Comparison of ENCODE assay signal across 22 mouse cellular contexts in the genomic region with DNA sequence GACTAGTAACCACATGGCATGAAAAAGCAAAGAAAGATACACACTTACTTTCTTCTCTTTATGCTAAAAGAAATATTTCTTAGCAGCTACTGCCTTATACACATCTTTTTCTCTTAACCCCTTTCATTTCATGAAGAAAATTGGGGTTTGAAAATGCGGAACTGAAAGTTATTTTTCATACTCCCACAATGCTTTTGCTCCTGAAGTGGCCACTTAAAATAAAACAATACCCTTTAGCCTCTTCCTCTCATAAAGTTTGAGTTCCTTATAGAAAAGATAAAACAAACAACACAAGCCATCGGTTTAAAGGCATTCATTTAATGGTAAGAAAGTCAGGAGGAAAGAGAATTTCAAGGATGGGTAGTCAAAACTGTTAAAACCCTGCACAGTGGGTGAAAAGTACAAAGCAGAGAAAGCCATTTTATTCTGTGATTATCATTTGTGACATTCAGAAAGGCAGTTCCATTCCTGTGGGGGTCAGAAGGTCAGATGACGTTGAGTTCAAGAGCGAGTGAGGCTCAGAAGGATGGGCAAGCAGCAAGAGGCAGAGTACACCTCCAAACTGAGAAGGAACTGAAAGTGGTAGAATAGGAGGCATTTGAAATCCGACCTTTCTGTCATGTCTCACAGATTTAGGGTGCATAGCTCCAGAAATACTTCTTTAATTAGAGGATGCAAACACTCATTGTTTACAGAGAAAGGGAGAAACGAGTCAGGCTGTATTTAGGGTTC. TPM values are rescaled to one million over a fixed set of nuclear protein-coding genes. Genes with fewer than 3 reads are reported as not detected.
"Had no signal": no experiment of that assay in that cellular context is flagged by ENCODE, and none has a peak within 500 bp of the region (broad histone marks: within the 10 kb centered on the region; RNA-seq: fewer than 3 reads in every experiment).

No protein-coding gene starts in this region.

- H3K4me3 ChIP-seq: kidney, embryonic 15.5 days; limb, embryonic 10.5 days; liver, embryonic 15.5 days; midbrain, embryonic 12.5 days; stomach, embryonic 15.5 days had no signal

- H3K9me3 ChIP-seq: kidney, embryonic 15.5 days; limb, embryonic 10.5 days; liver, embryonic 15.5 days; midbrain, embryonic 12.5 days; stomach, embryonic 15.5 days had no signal

- H3K4me2 ChIP-seq: kidney, embryonic 15.5 days; liver, embryonic 11.5 days; liver, embryonic 15.5 days; midbrain, embryonic 12.5 days; stomach, embryonic 15.5 days had no signal

- H3K36me3 ChIP-seq: kidney, embryonic 15.5 days; limb, embryonic 10.5 days; liver, embryonic 15.5 days; midbrain, embryonic 12.5 days; stomach, embryonic 15.5 days had no signal

- ATAC-seq: intestine, postnatal 0 days; midbrain, embryonic 16.5 days had no signal

- H3K9ac ChIP-seq: kidney, embryonic 15.5 days; liver, embryonic 15.5 days; midbrain, embryonic 12.5 days; stomach, embryonic 15.5 days had no signal

- H3K27ac ChIP-seq: kidney, embryonic 15.5 days; limb, embryonic 10.5 days; liver, embryonic 15.5 days; midbrain, embryonic 12.5 days; stomach, embryonic 15.5 days had no signal

- H3K27me3 ChIP-seq: kidney, embryonic 15.5 days; liver, embryonic 15.5 days; midbrain, embryonic 12.5 days; stomach, embryonic 15.5 days had no signal

- H3K4me1 ChIP-seq: kidney, embryonic 15.5 days; limb, embryonic 10.5 days; liver, embryonic 15.5 days; midbrain, embryonic 12.5 days; stomach, embryonic 15.5 days had no signal

- DNase-seq: kidney, postnatal 14 days; lung, adult 2 months; lung, postnatal 10 days; lung, postnatal 4 days; right cerebral cortex, postnatal 14 days; thymus, postnatal 36 days had no signal

RNA-seq across cellular contexts. Expression of gene Pou1f1, which starts 57.2 kb away (rescaled TPM):
- total RNA-seq: layer of hippocampus, adult 8-10 months; layer of hippocampus, postnatal 14 days; left cerebral cortex, adult 18-20 months; left cerebral cortex, postnatal 10 days; megakaryocyte-erythroid progenitor cell, adult 5-6 weeks had no signal
- polyA plus RNA-seq: kidney, embryonic 15.5 days; large intestine, adult 2 months; limb, embryonic 10.5 days; liver, embryonic 11.5 days; liver, embryonic 15.5 days; lung, adult 2 months; midbrain, embryonic 12.5 days; midbrain, embryonic 16.5 days; small intestine, adult 2 months; stomach, embryonic 15.5 days; testis, adult 2 months had no signal
